35 mouse cellular contexts compared by ENCODE assay signal in the genomic region with DNA sequence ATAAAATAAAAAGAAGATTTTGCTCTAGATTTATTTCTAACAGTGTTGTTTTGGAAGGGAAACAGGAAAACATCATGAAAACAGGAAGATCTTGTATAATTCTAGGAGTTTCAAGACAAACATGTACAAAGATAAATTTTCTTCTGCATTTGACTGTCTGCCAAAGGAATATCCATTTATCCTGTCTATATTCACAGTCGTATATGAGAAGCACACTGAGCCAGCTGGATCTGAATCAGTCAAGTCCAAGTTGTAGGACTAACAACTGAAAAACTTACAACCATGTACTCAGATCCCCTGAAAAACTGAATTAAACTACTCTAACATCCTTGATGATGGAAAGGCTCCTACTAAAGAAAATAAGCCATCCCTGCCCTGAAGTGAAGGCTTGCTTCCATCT.
"Had no signal": no experiment of that assay in that cellular context is flagged by ENCODE, and none has a peak within 500 bp of the region (broad histone marks: within the 10 kb centered on the region; RNA-seq: fewer than 3 reads in every experiment).

No protein-coding gene starts in this region.

- H3K4me2 ChIP-seq: heart, embryonic 11.5 days; heart, embryonic 12.5 days; heart, embryonic 13.5 days; heart, embryonic 15.5 days; hindbrain, embryonic 12.5 days; hindbrain, embryonic 13.5 days; hindbrain, embryonic 14.5 days; hindbrain, embryonic 15.5 days; intestine, embryonic 15.5 days; kidney, embryonic 15.5 days had no signal

- H3K9me3 ChIP-seq: heart, embryonic 10.5 days; heart, embryonic 12.5 days; heart, embryonic 13.5 days; heart, embryonic 15.5 days; hindbrain, embryonic 10.5 days; hindbrain, embryonic 12.5 days; hindbrain, embryonic 13.5 days; hindbrain, embryonic 15.5 days; intestine, embryonic 15.5 days; kidney, embryonic 15.5 days had no signal

- H3K27me3 ChIP-seq: heart, embryonic 12.5 days; heart, embryonic 13.5 days; heart, embryonic 15.5 days; hindbrain, embryonic 12.5 days; hindbrain, embryonic 13.5 days; hindbrain, embryonic 15.5 days; intestine, embryonic 15.5 days; kidney, embryonic 15.5 days had no signal

- H3K4me1 ChIP-seq: heart, embryonic 15.5 days; hindbrain, embryonic 10.5 days; hindbrain, embryonic 12.5 days; hindbrain, embryonic 13.5 days; hindbrain, embryonic 15.5 days; intestine, embryonic 15.5 days; kidney, embryonic 15.5 days had no signal

- H3K4me3 ChIP-seq: heart, embryonic 10.5 days; heart, embryonic 12.5 days; heart, embryonic 13.5 days; heart, embryonic 15.5 days; hindbrain, embryonic 10.5 days; hindbrain, embryonic 12.5 days; hindbrain, embryonic 13.5 days; hindbrain, embryonic 15.5 days; intestine, embryonic 15.5 days; kidney, embryonic 15.5 days; layer of hippocampus, adult 2 months had no signal

- H3K36me3 ChIP-seq: heart, embryonic 10.5 days; heart, embryonic 12.5 days; heart, embryonic 13.5 days; heart, embryonic 15.5 days; hindbrain, embryonic 10.5 days; hindbrain, embryonic 12.5 days; hindbrain, embryonic 13.5 days; hindbrain, embryonic 15.5 days; intestine, embryonic 15.5 days; kidney, embryonic 15.5 days had no signal

- H3K9ac ChIP-seq: heart, embryonic 12.5 days; heart, embryonic 13.5 days; heart, embryonic 15.5 days; hindbrain, embryonic 12.5 days; hindbrain, embryonic 13.5 days; hindbrain, embryonic 14.5 days; hindbrain, embryonic 15.5 days; intestine, embryonic 15.5 days; kidney, embryonic 15.5 days had no signal

- ATAC-seq: hindbrain, embryonic 16.5 days; hindbrain, postnatal 0 days; inflammation-experienced regulatory T-cells, adult 6 months; intestine, embryonic 15.5 days; intestine, embryonic 16.5 days; intestine, postnatal 0 days had no signal

- DNase-seq: heart, postnatal 10 days; heart, postnatal 14 days; heart, postnatal 36 days; heart, postnatal 4 days; kidney, adult 11 months; kidney, adult 18-20 months; kidney, adult 2 months; kidney, adult 8-10 months; kidney, adult 9 months; kidney, postnatal 10 days; kidney, postnatal 14 days; kidney, postnatal 25 days; kidney, postnatal 36 days; kidney, postnatal 4 days; layer of hippocampus, adult 9-11 months; layer of hippocampus, postnatal 36 days had no signal

- H3K27ac ChIP-seq: heart, embryonic 10.5 days; heart, embryonic 13.5 days; heart, embryonic 15.5 days; hindbrain, embryonic 10.5 days; hindbrain, embryonic 12.5 days; hindbrain, embryonic 13.5 days; hindbrain, embryonic 14.5 days; hindbrain, embryonic 15.5 days; hindbrain, postnatal 0 days; intestine, embryonic 15.5 days; kidney, embryonic 15.5 days; kidney, postnatal 0 days; layer of hippocampus, adult 2 months had no signal
